Mouse (Mus musculus) embryo, embryonic 10.5 days (tissue): Measurements from ENCODE around the gene Ubl4b.

Source experiments
- DNase-seq: peaks from one replicate; pipeline ENCODE4 v3.0.0-alpha.2; 2015; ENCODE audit warnings: low spot score

The Ubl4b gene

GRCm38 (mm10) chr3:107554842-107555241, at the start of gene Ubl4b:
Ubl4b (minus strand) TSS chr3:107555073.
- no peak for DNase-seq

GRCm38 (mm10) chr3:107600127-107600526, 45.3 kb upstream of the Ubl4b start:
- no peak for DNase-seq

GRCm38 (mm10) chr3:107597586-107598389, 42.9 kb upstream of the Ubl4b start:
- peak; percentile 52 for DNase-seq

- DNase-seq = peak; percentile 46
Observed at GRCm38 (mm10) chr3:107597134-107597533, 42.3 kb upstream of the Ubl4b start.

GRCm38 (mm10) chr3:107596559-107596958, 41.7 kb upstream of the Ubl4b start:
- peak; percentile 69 for DNase-seq

- DNase-seq = peak; percentile 65
Observed at GRCm38 (mm10) chr3:107595938-107596461, 41.1 kb upstream of the Ubl4b start.

- DNase-seq = peak; percentile 53
Observed at GRCm38 (mm10) chr3:107595264-107595937, 40.5 kb upstream of the Ubl4b start.

- DNase-seq = no peak
Observed at GRCm38 (mm10) chr3:107594662-107595263, 39.9 kb upstream of the Ubl4b start, which contains the start of gene Alx3. Alx3 (plus strand) TSS chr3:107595031.

- no peak for DNase-seq
Observed at GRCm38 (mm10) chr3:107593632-107594031, 38.8 kb upstream of the Ubl4b start.

- DNase-seq = no peak
Observed at GRCm38 (mm10) chr3:107591612-107592011, 36.7 kb upstream of the Ubl4b start.

GRCm38 (mm10) chr3:107586504-107586903, 31.6 kb upstream of the Ubl4b start:
- DNase-seq = no peak

- peak; percentile 44 for DNase-seq
Observed at GRCm38 (mm10) chr3:107583893-107584292, 29.0 kb upstream of the Ubl4b start.

- peak; percentile 67 for DNase-seq
Observed at GRCm38 (mm10) chr3:107582875-107583767, 28.2 kb upstream of the Ubl4b start.

GRCm38 (mm10) chr3:107582130-107582874, 27.4 kb upstream of the Ubl4b start:
- DNase-seq = peak; percentile 41

- peak; percentile 42 for DNase-seq
Observed at GRCm38 (mm10) chr3:107581103-107582010, 26.5 kb upstream of the Ubl4b start.

- peak; percentile 92 for DNase-seq
Observed at GRCm38 (mm10) chr3:107579466-107579865, 24.6 kb upstream of the Ubl4b start.

GRCm38 (mm10) chr3:107577810-107578390, 23.0 kb upstream of the Ubl4b start:
- no peak for DNase-seq

- no peak for DNase-seq
Observed at GRCm38 (mm10) chr3:107576807-107577206, 21.9 kb upstream of the Ubl4b start.

- no peak for DNase-seq
Observed at GRCm38 (mm10) chr3:107571205-107571604, 16.3 kb upstream of the Ubl4b start.
